Mouse (Mus musculus): Measurements from ENCODE around the gene Zfp948.
"Not testable (repeated sequence)": the region's sequence is repeated elsewhere in the genome, so short reads cannot be mapped to it uniquely, and the experiment has no call there.

Zfp948 gene

DNA sequence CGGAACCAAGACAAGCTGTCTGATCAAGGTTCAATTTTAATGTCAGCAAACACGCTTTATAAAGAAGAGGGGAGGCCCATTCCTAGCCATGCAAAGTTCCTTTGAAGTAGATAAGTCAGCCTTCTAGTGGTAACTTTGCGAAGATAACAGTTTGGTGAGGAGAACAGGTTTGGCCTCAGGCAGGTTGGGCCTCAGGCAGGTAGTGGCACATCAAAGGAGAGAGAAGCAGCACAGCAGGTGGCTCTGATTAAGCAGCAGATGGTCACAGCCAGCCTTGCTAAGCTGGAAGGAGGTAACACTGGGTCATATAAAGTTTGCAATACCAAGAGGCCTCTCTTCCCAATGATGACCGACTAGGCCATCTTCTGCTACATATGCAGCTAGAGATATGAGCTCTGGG lies 69.0 kb downstream of the Zfp948 start:
- not testable (repeated sequence) for DNase-seq (ENCODE audit: low spot score in 2 of 2)
